Mouse (Mus musculus): ENCODE measurements around the gene BC035947. TPM values are rescaled to one million over a fixed set of nuclear protein-coding genes. Genes with fewer than 3 reads are reported as not detected.

Gene BC035947
- polyA plus RNA-seq, 1 experiment from 2014 or later, result not detected

DNA sequence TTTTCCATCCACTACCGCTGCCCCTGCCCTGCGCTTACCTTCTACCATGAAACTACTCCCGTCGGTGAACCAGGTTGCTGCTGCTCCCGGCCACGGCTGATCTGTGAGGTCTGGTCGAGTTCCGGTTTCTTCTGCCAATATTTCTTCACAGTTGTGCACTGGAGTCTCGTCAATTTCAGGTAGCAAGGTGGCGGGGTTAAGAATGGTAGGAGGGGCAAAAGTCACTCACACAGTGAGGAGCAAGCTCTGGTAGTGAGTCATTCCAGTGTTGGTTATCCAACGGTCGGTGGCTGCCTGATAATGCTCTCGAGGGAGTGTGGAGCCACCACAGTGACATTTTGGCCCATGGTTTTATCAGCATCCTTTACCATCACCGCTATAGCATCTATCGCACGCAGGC is 10.9 kb downstream of the BC035947 start:
- Histone ChIP-seq H3K36me3 (no peaks in the 10 kb centered on the region), H3K4me2 (no peak overlapping the region), H3K9ac (no peak overlapping the region), H3K4me3 (no peak overlapping the region), H3K9me3 (replicated peaks) (no peaks in the 10 kb centered on the region), H3K4me1 (replicated peaks) (no peaks in the 10 kb centered on the region), H3K27me3 (no peaks in the 10 kb centered on the region), H3K27ac (no peak overlapping the region)
- ATAC-seq (replicated peaks; ENCODE audit: insufficient number of reproducible peaks, insufficient read depth, low FRiP score, low read depth), result no peak
- WGBS, result 83% methylated on average over 16 of the region's 16 CpGs

DNA sequence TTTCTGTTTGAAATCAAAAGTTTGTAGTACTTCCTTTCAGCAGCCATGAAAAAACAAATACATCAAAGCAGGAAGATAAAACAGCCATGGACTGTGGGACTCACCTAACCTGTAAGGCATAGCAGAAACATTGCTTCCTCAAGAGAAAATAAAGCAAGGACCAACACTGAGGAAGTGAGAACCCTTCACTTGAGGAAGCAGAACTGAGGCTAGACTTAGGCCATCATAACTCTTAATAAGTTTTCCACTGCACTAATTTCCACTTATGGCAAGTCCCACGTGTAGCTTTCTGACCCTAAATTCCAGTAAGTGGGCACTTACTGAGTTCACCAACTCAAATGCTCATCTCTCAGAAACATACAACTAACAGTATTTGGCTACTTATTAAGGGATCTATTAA is 21.8 kb downstream of the BC035947 start:
- no peaks in the 10 kb centered on the region for H3K36me3 ChIP-seq
- WGBS, result 70% methylated on average over 1 of the region's 1 CpGs
- peaks cover 19% of the 10 kb centered on the region for H3K4me1 ChIP-seq (replicated peaks)
- no peak overlapping the region for H3K9ac ChIP-seq
- H3K27me3 ChIP-seq, result no peaks in the 10 kb centered on the region
- no peak overlapping the region for H3K27ac ChIP-seq
- H3K4me2 ChIP-seq, result no peak overlapping the region
- no peak for ATAC-seq (replicated peaks; ENCODE audit: insufficient number of reproducible peaks, insufficient read depth, low FRiP score, low read depth)
- H3K9me3 ChIP-seq (replicated peaks), result no peaks in the 10 kb centered on the region
- no peak overlapping the region; the same call in 1 of the 2 replicates for H3K4me3 ChIP-seq

DNA sequence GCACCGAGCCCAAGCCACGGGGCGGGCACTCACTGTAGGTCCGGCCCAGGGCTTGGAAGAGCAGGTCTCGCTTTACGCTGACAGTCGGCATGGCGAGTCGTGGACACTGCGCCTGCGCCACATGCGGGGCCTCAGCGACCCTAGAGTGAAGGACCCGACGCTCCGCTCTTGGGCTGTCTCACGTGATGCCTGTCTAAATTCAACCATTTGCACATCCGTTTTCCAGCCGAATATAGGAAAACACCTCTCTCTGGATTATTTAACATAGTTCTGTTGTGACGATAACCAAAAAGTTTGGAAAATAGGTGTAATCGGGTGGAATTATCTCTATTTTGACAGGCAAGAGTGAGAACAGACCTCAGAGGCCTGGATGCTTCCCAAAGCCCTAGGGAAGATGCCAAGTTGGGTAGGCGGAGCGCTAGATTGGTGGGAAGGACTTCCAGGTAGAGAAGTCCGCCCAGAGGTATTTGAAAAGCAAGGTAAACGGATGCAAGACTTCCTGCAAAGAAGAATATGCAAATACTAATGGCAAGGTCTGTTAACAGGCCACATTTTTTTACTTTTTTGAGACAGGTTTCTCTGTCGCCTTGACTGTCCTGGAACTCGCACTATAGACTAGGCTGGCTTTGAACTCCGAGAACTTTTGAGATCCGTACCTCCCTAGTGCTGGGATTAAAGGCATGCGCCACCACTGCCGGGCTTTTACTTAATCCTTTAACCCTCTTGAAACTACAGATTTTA is 23.0 kb downstream of the BC035947 start, which contains the start of gene Farsb:
TSS of gene Farsb (minus strand) at position 146 of the 741 bp plus-strand sequence.
- WGBS, result under 1% methylated on average over 31 of the region's 31 CpGs
- Histone ChIP-seq H3K27ac (peak within 1 kb of the TSS; percentile 54), H3K36me3 (no peaks in the 10 kb centered on the region), H3K9ac (peak within 1 kb of the TSS; percentile 89), H3K27me3 (no peaks in the 10 kb centered on the region), H3K4me3 (peak within 1 kb of the TSS; percentile 93), H3K9me3 (replicated peaks) (no peaks in the 10 kb centered on the region), H3K4me1 (replicated peaks) (peaks cover 19% of the 10 kb centered on the region), H3K4me2 (peak within 1 kb of the TSS; percentile 84)
- peak; percentile 96 for ATAC-seq (replicated peaks; ENCODE audit: insufficient number of reproducible peaks, insufficient read depth, low FRiP score, low read depth)

DNA sequence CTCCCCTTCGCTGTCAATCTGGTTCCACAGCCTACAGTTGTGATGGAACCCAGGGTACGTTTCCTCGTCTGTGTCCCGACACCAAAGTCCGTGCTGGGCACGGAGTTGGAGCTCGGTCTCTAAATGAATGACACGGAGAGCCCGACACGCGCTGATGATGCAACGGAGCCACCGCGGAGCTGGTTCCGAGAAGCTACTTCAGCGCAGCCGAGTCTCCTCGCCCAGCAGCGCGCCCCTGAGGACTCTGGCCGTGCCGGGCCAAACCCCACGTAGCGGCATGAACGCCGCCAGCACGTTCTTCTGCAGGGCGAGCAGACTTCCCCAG is 23.6 kb downstream of the BC035947 start:
- no peaks in the 10 kb centered on the region for H3K9me3 ChIP-seq (replicated peaks)
- H3K4me1 ChIP-seq (replicated peaks), result peaks cover 19% of the 10 kb centered on the region
- no peaks in the 10 kb centered on the region for H3K36me3 ChIP-seq
- under 1% methylated on average over 28 of the region's 28 CpGs for WGBS
- H3K4me2 ChIP-seq, result peak overlapping the region; percentile 84
- peak overlapping the region; percentile 93 for H3K4me3 ChIP-seq
- peak overlapping the region; percentile 89 for H3K9ac ChIP-seq
- no peak; the same call in 1 of the 2 replicates for ATAC-seq (replicated peaks; ENCODE audit: insufficient number of reproducible peaks, insufficient read depth, low FRiP score, low read depth)
- no peaks in the 10 kb centered on the region for H3K27me3 ChIP-seq
- H3K27ac ChIP-seq, result peak overlapping the region; percentile 54

DNA sequence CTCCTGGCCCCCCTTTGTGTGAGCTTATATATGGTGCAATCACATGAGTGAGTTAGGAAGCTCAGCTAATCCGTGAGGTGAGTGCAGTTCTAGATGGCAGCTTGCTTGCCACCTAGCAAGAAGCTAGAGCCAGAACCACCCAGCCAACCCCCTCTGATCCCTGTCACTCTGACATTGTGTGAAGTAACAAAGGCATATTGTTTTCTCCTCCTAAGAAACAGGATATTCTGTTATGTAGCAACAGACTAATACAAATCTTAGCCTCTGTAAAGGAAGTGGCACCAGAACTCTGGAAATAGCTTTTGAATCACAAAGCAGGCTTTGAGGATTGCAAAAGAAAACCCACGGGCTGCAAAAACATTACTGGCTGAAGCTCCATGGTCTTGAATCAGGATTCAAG is 27.6 kb downstream of the BC035947 start:
- no peak overlapping the region for H3K9ac ChIP-seq
- no peaks in the 10 kb centered on the region for H3K9me3 ChIP-seq (replicated peaks)
- no peak for ATAC-seq (replicated peaks; ENCODE audit: insufficient number of reproducible peaks, insufficient read depth, low FRiP score, low read depth)
- H3K4me1 ChIP-seq (replicated peaks), result peaks cover 15% of the 10 kb centered on the region
- no peak overlapping the region for H3K4me3 ChIP-seq
- H3K4me2 ChIP-seq, result no peak overlapping the region
- H3K27me3 ChIP-seq, result no peaks in the 10 kb centered on the region
- H3K27ac ChIP-seq, result no peak overlapping the region
- 58% methylated on average over 2 of the region's 2 CpGs for whole genome bisulfite sequencing
- H3K36me3 ChIP-seq, result peaks cover 15% of the 10 kb centered on the region; the same call in 1 of the 2 replicates

DNA sequence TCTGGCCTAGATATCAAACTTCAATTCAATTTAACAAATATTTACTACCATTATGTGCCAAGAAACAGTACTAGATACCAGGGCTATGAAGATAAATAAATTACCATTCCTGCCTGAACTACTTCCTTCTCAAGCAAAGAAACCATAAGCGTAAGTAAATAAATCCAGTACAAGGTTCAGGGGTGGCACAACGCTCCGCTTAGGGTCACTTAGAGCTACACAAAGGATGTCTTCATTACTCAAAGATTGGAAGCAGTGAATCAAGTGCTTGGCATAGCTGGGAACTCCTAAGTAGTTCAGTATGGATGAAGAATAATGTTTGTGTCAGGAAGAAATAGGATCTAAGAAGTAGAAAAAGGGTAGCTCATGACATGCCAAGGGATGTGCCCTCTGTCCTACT is 28.5 kb downstream of the BC035947 start:
- Histone ChIP-seq H3K9me3 (replicated peaks) (no peaks in the 10 kb centered on the region), H3K36me3 (peaks cover 25% of the 10 kb centered on the region; the same call in 1 of the 2 replicates), H3K27ac (no peak overlapping the region), H3K4me3 (no peak overlapping the region), H3K27me3 (no peaks in the 10 kb centered on the region), H3K4me1 (replicated peaks) (peaks cover 15% of the 10 kb centered on the region), H3K4me2 (no peak overlapping the region), H3K9ac (no peak overlapping the region)
- 91% methylated on average over 3 of the region's 3 CpGs for WGBS
- ATAC-seq (replicated peaks; ENCODE audit: insufficient number of reproducible peaks, insufficient read depth, low FRiP score, low read depth), result no peak

DNA sequence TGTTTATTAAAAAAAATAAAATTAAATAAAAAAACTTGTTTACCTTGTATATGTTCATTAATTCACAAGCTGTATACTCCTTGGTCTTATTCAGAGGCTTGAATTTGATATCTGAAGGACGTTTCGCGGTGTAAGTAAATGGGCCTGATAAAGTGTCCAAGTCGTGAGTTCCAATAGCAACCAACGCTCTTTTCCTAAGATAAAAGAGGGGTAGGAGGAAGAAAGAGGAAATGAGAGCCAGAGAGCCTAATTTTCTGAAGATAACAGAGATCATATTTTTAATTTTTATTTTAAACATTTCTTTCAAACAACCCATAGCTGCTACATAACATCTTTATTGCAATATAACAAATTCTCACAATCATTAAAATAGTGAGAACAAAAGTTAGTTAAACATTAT is 39.5 kb downstream of the BC035947 start:
- no peak overlapping the region for H3K4me3 ChIP-seq
- 79% methylated on average over 5 of the region's 5 CpGs for WGBS
- no peaks in the 10 kb centered on the region for H3K9me3 ChIP-seq (replicated peaks)
- no peak overlapping the region for H3K27ac ChIP-seq
- no peak for ATAC-seq (replicated peaks; ENCODE audit: insufficient number of reproducible peaks, insufficient read depth, low FRiP score, low read depth)
- H3K4me2 ChIP-seq, result no peak overlapping the region
- H3K9ac ChIP-seq, result no peak overlapping the region
- H3K4me1 ChIP-seq (replicated peaks), result no peaks in the 10 kb centered on the region
- peaks cover 54% of the 10 kb centered on the region for H3K36me3 ChIP-seq
- H3K27me3 ChIP-seq, result no peaks in the 10 kb centered on the region

DNA sequence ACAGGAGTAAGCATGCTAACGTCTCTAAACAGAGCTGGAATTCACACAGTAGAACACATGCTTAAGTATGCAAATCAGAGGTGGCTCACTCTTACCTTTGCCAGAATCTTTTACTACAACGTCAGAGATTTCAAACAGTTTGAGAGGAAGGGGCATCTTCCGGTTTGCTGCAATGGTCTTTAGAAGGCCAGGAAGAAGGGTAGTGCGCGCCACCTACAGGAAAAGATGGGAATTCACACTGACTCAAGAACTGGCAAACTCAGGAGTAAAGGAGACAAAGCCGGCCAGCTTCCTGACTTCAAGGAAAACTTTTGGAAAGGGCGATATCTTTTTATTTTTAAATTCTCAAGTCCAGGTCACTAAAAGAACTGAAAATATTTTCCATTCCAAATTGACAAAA is 57.3 kb downstream of the BC035947 start:
- Histone ChIP-seq H3K36me3 (peaks cover 60% of the 10 kb centered on the region), H3K27ac (no peak overlapping the region), H3K4me1 (replicated peaks) (no peaks in the 10 kb centered on the region), H3K9me3 (replicated peaks) (no peaks in the 10 kb centered on the region), H3K9ac (no peak overlapping the region), H3K4me3 (no peak overlapping the region), H3K4me2 (no peak overlapping the region), H3K27me3 (no peaks in the 10 kb centered on the region)
- ATAC-seq (replicated peaks; ENCODE audit: insufficient number of reproducible peaks, insufficient read depth, low FRiP score, low read depth), result no peak
- 38% methylated on average over 7 of the region's 7 CpGs for WGBS

DNA sequence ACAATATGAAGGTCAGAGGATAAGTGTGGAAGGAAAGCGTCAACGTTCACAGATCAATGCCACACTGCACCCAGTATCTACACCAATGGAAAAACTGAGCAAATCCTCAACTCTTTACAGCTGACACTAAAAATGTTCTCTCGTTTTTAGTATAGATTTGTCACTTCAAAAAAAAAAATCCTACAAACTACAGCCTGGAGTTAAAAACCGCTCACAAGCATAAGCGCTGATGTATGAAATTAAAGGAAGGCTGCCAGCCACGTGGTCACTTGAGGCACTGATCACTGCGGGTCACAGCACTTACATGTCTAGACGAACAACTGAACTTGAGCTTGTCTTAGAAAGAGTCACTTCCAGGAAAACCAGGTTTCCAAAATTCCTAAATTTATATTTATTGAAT is 58.1 kb downstream of the BC035947 start:
- Histone ChIP-seq H3K36me3 (peaks cover 58% of the 10 kb centered on the region), H3K9ac (no peak overlapping the region), H3K4me2 (no peak overlapping the region), H3K4me1 (replicated peaks) (no peaks in the 10 kb centered on the region), H3K27ac (no peak overlapping the region), H3K9me3 (replicated peaks) (no peaks in the 10 kb centered on the region), H3K4me3 (no peak overlapping the region), H3K27me3 (no peaks in the 10 kb centered on the region)
- 90% methylated on average over 8 of the region's 8 CpGs for WGBS
- ATAC-seq (replicated peaks; ENCODE audit: insufficient number of reproducible peaks, insufficient read depth, low FRiP score, low read depth), result no peak

DNA sequence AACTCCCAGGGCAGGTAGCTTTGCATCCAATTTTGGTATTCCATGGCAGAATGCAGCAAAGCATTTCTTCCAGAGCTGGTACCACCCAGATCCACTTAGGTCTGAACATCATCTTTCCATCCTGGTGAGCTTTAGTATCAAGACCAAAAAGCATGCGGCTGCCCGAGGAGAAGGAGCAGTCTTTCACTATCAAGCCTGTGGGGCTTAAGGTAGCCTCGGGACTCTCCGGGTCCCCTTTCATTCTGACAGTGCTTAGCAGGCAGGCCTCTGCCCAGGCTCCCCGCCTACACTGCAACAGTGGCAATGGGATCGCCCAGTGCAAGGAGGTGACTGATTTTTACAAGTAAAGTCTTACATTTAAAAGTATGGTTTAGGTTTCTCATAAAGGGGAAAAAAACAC is 59.4 kb downstream of the BC035947 start:
- 86% methylated on average over 6 of the region's 6 CpGs for WGBS
- Histone ChIP-seq H3K27me3 (no peaks in the 10 kb centered on the region), H3K4me3 (no peak overlapping the region), H3K27ac (no peak overlapping the region), H3K4me1 (replicated peaks) (no peaks in the 10 kb centered on the region), H3K36me3 (peaks cover 57% of the 10 kb centered on the region), H3K9me3 (replicated peaks) (no peaks in the 10 kb centered on the region), H3K9ac (no peak overlapping the region), H3K4me2 (no peak overlapping the region)
- no peak for ATAC-seq (replicated peaks; ENCODE audit: insufficient number of reproducible peaks, insufficient read depth, low FRiP score, low read depth)

DNA sequence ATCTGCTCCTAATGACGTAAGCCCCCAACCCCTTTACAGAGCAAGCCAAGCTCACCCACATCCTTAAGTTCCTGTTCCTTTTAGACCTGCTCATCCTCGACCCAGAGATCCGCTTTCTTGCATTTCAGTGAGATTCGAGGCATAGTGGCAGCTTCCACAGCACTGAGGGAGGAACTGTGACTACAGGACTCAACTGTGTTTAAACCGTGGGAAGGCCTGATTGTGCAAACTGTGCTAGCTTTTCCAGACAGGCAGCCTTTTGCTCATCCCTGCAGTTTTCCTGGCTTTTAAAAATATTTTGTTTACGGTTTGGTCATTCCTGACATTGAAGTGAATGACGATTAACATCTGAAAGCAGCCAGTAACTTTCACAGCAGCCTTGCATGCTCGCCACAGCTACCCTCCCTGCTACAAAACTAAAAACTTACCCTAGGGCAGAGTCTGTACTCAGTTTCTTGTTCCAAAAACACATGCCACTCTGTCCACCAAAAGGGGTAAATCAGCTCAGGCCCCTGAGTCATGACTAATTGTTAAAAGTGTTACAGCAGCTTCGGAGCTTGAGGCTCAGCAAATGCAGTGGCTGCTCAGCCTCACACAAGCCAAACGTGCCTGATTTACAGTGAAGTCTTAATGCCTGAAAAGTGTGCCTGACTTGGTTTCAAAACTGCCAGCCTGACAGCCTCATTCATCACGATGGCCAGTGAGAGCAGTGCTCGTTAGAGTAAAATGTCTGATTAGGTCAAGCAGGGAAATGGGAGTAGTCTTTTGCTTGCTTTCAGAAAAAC is 60.7 kb downstream of the BC035947 start:
- no peaks in the 10 kb centered on the region for H3K27me3 ChIP-seq
- no peak overlapping the region for H3K9ac ChIP-seq
- 79% methylated on average over 12 of the region's 12 CpGs for WGBS
- no peaks in the 10 kb centered on the region for H3K9me3 ChIP-seq (replicated peaks)
- no peak overlapping the region for H3K4me2 ChIP-seq
- H3K4me1 ChIP-seq (replicated peaks), result no peaks in the 10 kb centered on the region
- H3K4me3 ChIP-seq, result no peak overlapping the region
- ATAC-seq (replicated peaks; ENCODE audit: insufficient number of reproducible peaks, insufficient read depth, low FRiP score, low read depth), result no peak
- H3K36me3 ChIP-seq, result peaks cover 51% of the 10 kb centered on the region
- no peak overlapping the region for H3K27ac ChIP-seq

Measured in heart, embryonic 15.5 days (tissue).